Mouse (Mus musculus): ENCODE measurements at regions not wholly inside any gene's neighbourhood (a gene's known extent, or its start where the extent isn't known, plus 50 kb on each side); places are given as distances from the start of the nearest gene placed in this dataset.

DNA sequence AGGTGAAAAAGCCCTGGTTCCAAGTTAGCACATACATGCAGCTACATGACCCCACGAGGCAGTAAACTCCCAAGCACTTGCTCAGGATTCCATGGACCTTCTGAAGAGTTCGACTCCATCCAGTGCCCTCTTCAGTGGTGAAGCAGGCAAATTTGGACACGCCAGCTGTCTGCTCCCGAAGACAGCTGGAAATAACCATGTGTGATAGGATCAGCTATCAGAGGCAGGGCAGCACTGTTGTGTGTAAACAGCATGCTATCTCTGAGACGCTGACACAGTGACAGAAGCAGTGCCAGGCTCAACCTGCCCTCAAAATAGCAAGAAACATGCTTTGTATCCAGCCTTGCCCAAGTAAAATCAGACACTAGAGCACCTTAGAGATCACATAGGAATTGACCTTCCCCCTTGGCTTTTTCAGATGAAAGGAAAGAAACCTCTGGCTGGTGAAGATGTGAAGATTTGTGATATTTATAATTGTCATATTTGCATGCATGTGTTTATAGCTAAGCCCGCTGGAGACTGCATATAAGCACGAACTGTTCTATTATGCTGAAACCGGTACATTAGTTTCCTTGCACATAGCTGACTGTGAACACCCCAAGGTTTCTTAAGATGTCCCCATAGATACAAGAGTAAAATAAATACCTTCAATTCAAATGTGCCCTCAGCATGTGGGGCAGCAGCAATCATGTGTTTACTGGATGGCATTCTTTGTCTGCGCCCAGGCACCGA lies 146.4 kb upstream of the Nrip1 start:
- no peak for TF ChIP-seq CTCF (IDR thresholded peaks at IDR 0.05; ENCODE audit: control insufficient read depth, insufficient read depth, insufficient replicate concordance, low read depth, low read length)
- TF ChIP-seq POLR2A (IDR thresholded peaks at IDR 0.05; ENCODE audit: control insufficient read depth, low read depth, low read length), result no peak
